8 mouse cellular contexts compared by ENCODE assay signal in genomic region chr11:75467512-75468215, GRCm38 (mm10). TPM values are rescaled to one million over a fixed set of nuclear protein-coding genes. Genes with fewer than 3 reads are reported as not detected.
DNase-seq lines count a peak whose midpoint lies in the region; ATAC-seq and TF ChIP-seq lines count a peak whose summit lies in the region.

No protein-coding gene starts in this region.

- peak overlapping the region; percentile 79 for H3K4me3 ChIP-seq in E14TG2a.4 (replicated peaks; ENCODE audit: low read length)
- peak overlapping the region; percentile 27 for H3K4me3 ChIP-seq in hindbrain, embryonic 15.5 days
- peak overlapping the region; percentile 26 for H3K4me3 ChIP-seq in midbrain, embryonic 13.5 days (replicated peaks)

- H3K36me3 ChIP-seq in E14TG2a.4 (ENCODE audit: insufficient read depth, low read length), result peaks cover 27% of the 10 kb centered on the region
- peaks cover 22% of the 10 kb centered on the region for H3K36me3 ChIP-seq in hindbrain, embryonic 15.5 days
- H3K36me3 ChIP-seq in midbrain, embryonic 13.5 days, result peaks cover 19% of the 10 kb centered on the region

- H3K27me3 ChIP-seq in E14TG2a.4 (ENCODE audit: insufficient read depth, low read length), result peaks cover 17% of the 10 kb centered on the region
- H3K27me3 ChIP-seq in hindbrain, embryonic 15.5 days, result 0 out of 2 replicates have a peak, but pooled peaks cover 4% of the 10 kb centered on the region
- H3K27me3 ChIP-seq in midbrain, embryonic 13.5 days, result peaks cover 7% of the 10 kb centered on the region

- H3K27ac ChIP-seq in hindbrain, embryonic 15.5 days (replicated peaks), result no peak overlapping the region
- no peak overlapping the region for H3K27ac ChIP-seq in midbrain, embryonic 13.5 days

- peak overlapping the region; percentile 56 for H3K4me2 ChIP-seq in hindbrain, embryonic 15.5 days
- peak overlapping the region; percentile 51 for H3K4me2 ChIP-seq in midbrain, embryonic 13.5 days (replicated peaks)

- H3K9ac ChIP-seq in hindbrain, embryonic 15.5 days, result 0 out of 2 replicates have a peak overlapping the region, but pooled peaks have one; percentile 21
- peak overlapping the region; percentile 59 for H3K9ac ChIP-seq in midbrain, embryonic 13.5 days (replicated peaks)

- no peaks in the 10 kb centered on the region for H3K9me3 ChIP-seq in E14TG2a.4 (ENCODE audit: low read length)
- no peaks in the 10 kb centered on the region for H3K9me3 ChIP-seq in hindbrain, embryonic 15.5 days
- H3K9me3 ChIP-seq in midbrain, embryonic 13.5 days, result no peaks in the 10 kb centered on the region

- 17% methylated on average over 19 of the region's 19 CpGs for WGBS in hindbrain, embryonic 15.5 days
- WGBS in midbrain, embryonic 13.5 days, result 18% methylated on average over 19 of the region's 19 CpGs

- peaks cover 47% of the 10 kb centered on the region for H3K4me1 ChIP-seq in E14TG2a.4 (replicated peaks; ENCODE audit: low read depth, low read length)
- H3K4me1 ChIP-seq in hindbrain, embryonic 15.5 days (replicated peaks), result peaks cover 6% of the 10 kb centered on the region
- peaks cover 19% of the 10 kb centered on the region for H3K4me1 ChIP-seq in midbrain, embryonic 13.5 days (replicated peaks)

- no peak for TF ChIP-seq CTCF in E14TG2a.4 (conservative IDR thresholded peaks at IDR 0.05; ENCODE audit: low read length)

- DNase-seq in c-Kit-positive CD71-positive TER-119-positive erythroid progenitor cells, embryonic 14.5 days (ENCODE audit: low spot score), result peak; percentile 73
- DNase-seq in gastrocnemius, postnatal 10 days, result peak; percentile 71
- peak; percentile 86 for DNase-seq in liver
- DNase-seq in testis, postnatal 10 days (ENCODE audit: low spot score), result peak; percentile 78
- no peak for DNase-seq in right cerebral cortex, postnatal 14 days

- no peak for ATAC-seq in hindbrain, embryonic 15.5 days (ENCODE audit: low FRiP score, low read depth)
- ATAC-seq in midbrain, embryonic 13.5 days, result 0 out of 2 replicates have a peak, but pooled peaks have one; percentile 6

RNA-seq across cellular contexts. Expression of gene Tlcd2, which starts 6.1 kb away (rescaled TPM):
- 10 to 100 TPM; 13.5 to 14.9 TPM for total RNA-seq in gastrocnemius, postnatal 10 days (2021)
- polyA plus RNA-seq in hindbrain, embryonic 15.5 days (2015; fragmentation: Nextera tagmentation; extraction: Ambion mirVana), result 2.8 and 3.1 TPM in 2 replicates
- polyA plus RNA-seq in midbrain, embryonic 13.5 days (2015; fragmentation: Nextera tagmentation; extraction: Ambion mirVana), result 2.0 and 2.5 TPM in 2 replicates

RNA-seq across cellular contexts. Expression of gene Wdr81, which starts 13.1 kb away (rescaled TPM):
- total RNA-seq in gastrocnemius, postnatal 10 days (2021), result 1 to 10 TPM; 7.2 to 7.9 TPM
- polyA plus RNA-seq in hindbrain, embryonic 15.5 days (2015; fragmentation: Nextera tagmentation; extraction: Ambion mirVana), result 7.6 and 7.9 TPM in 2 replicates
- 6.8 and 8.1 TPM in 2 replicates for polyA plus RNA-seq in midbrain, embryonic 13.5 days (2015; fragmentation: Nextera tagmentation; extraction: Ambion mirVana)

RNA-seq across cellular contexts. Expression of gene Prpf8, which starts 19.0 kb away (rescaled TPM):
- total RNA-seq in gastrocnemius, postnatal 10 days (2021), result 10 to 100 TPM; 77.6 to 83.7 TPM
- polyA plus RNA-seq in hindbrain, embryonic 15.5 days (2015; fragmentation: Nextera tagmentation; extraction: Ambion mirVana), result 51.2 and 54.6 TPM in 2 replicates
- polyA plus RNA-seq in midbrain, embryonic 13.5 days (2015; fragmentation: Nextera tagmentation; extraction: Ambion mirVana), result 58.2 and 61.8 TPM in 2 replicates

RNA-seq across cellular contexts. Expression of gene Serpinf2, which starts 28.3 kb away (rescaled TPM):
- total RNA-seq in gastrocnemius, postnatal 10 days (2021), result under 1 TPM in 1 of 2 experiments, not detected in 1; 0.56 TPM
- polyA plus RNA-seq in hindbrain, embryonic 15.5 days (2015; fragmentation: Nextera tagmentation; extraction: Ambion mirVana), result 0.26 TPM in 1 of 2 replicates, not detected in the other
- polyA plus RNA-seq in midbrain, embryonic 13.5 days (2015; fragmentation: Nextera tagmentation; extraction: Ambion mirVana), result 0.07 TPM in 1 of 2 replicates, not detected in the other

RNA-seq across cellular contexts. Expression of gene Rilp, which starts 42.2 kb away (rescaled TPM):
- total RNA-seq in gastrocnemius, postnatal 10 days (2021), result 10 to 100 TPM; 25.5 to 32.6 TPM
- polyA plus RNA-seq in hindbrain, embryonic 15.5 days (2015; fragmentation: Nextera tagmentation; extraction: Ambion mirVana), result 2.7 and 3.1 TPM in 2 replicates
- polyA plus RNA-seq in midbrain, embryonic 13.5 days (2015; fragmentation: Nextera tagmentation; extraction: Ambion mirVana), result 0.97 and 1.2 TPM in 2 replicates

Comparison
In these comparisons a context has a peak if more than half of its experiments do, and no peak if none do; other contexts are left out.
1. H3K4me3 ChIP-seq: peak in every context shown above with its lines; median percentile 79 in E14TG2a.4; 27 in hindbrain, embryonic 15.5 days; 26 in midbrain, embryonic 13.5 days.